15 mouse cellular contexts compared by ENCODE assay signal in genomic region chr7:79463376-79464077, GRCm38 (mm10). TPM values are rescaled to one million over a fixed set of nuclear protein-coding genes. Genes with fewer than 3 reads are reported as not detected.
A peak's percentile ranks its signal among the peaks of the same experiment; 100 is the strongest.
DNase-seq lines count a peak whose midpoint lies in the region; ATAC-seq lines count a peak whose summit lies in the region.
"Had no signal": no experiment of that assay in that cellular context is flagged by ENCODE, and none has a peak within 500 bp of the region (broad histone marks: within the 10 kb centered on the region; RNA-seq: fewer than 3 reads in every experiment).

No protein-coding gene starts in this region.

- ATAC-seq in heart, embryonic 13.5 days (ENCODE audit: extremely low read depth, insufficient number of reproducible peaks, low FRiP score, low TSS enrichment), result no peak
- no peak for ATAC-seq in lung, embryonic 15.5 days (ENCODE audit: borderline replicate concordance, extremely low read depth, low FRiP score, low TSS enrichment)
- no peak for ATAC-seq in intestine, embryonic 15.5 days
- no peak for ATAC-seq in neural tube, embryonic 15.5 days (ENCODE audit: low FRiP score)

- peak overlapping the region; percentile 93 for H3K4me2 ChIP-seq in heart, embryonic 13.5 days
- peak overlapping the region; percentile 93; the same call in 1 of the 2 replicates for H3K4me2 ChIP-seq in lung, embryonic 15.5 days
- H3K4me2 ChIP-seq in intestine, embryonic 15.5 days (replicated peaks), result peak overlapping the region; percentile 91; the same call in 1 of the 2 replicates
- H3K4me2 ChIP-seq in neural tube, embryonic 15.5 days, result peak overlapping the region; percentile 94

- H3K27ac ChIP-seq in heart, embryonic 13.5 days (replicated peaks), result no peak overlapping the region
- H3K27ac ChIP-seq in heart, embryonic 10.5 days, result no peak overlapping the region
- H3K27ac ChIP-seq in lung, embryonic 15.5 days, result no peak overlapping the region
- no peak overlapping the region for H3K27ac ChIP-seq in intestine, embryonic 15.5 days
- no peak overlapping the region for H3K27ac ChIP-seq in neural tube, embryonic 15.5 days (replicated peaks)
- H3K27ac ChIP-seq: embryonic facial prominence, embryonic 13.5 days; forebrain, embryonic 12.5 days; midbrain, embryonic 12.5 days had no signal

- peaks cover 53% of the 10 kb centered on the region for H3K36me3 ChIP-seq in heart, embryonic 13.5 days
- peaks cover 47% of the 10 kb centered on the region for H3K36me3 ChIP-seq in heart, embryonic 10.5 days
- H3K36me3 ChIP-seq in lung, embryonic 15.5 days, result peaks cover 45% of the 10 kb centered on the region
- H3K36me3 ChIP-seq in intestine, embryonic 15.5 days, result peaks cover 35% of the 10 kb centered on the region
- peaks cover 44% of the 10 kb centered on the region for H3K36me3 ChIP-seq in neural tube, embryonic 15.5 days

- H3K4me3 ChIP-seq in heart, embryonic 13.5 days, result 0 out of 2 replicates have a peak overlapping the region, but pooled peaks have one; percentile 84
- no peak overlapping the region for H3K4me3 ChIP-seq in heart, embryonic 10.5 days
- H3K4me3 ChIP-seq in lung, embryonic 15.5 days, result no peak overlapping the region
- no peak overlapping the region for H3K4me3 ChIP-seq in intestine, embryonic 15.5 days (replicated peaks)
- H3K4me3 ChIP-seq in neural tube, embryonic 15.5 days (replicated peaks), result 0 out of 2 replicates have a peak overlapping the region, but pooled peaks have one; percentile 0

- H3K9me3 ChIP-seq in heart, embryonic 13.5 days, result no peaks in the 10 kb centered on the region
- no peaks in the 10 kb centered on the region for H3K9me3 ChIP-seq in heart, embryonic 10.5 days
- H3K9me3 ChIP-seq in lung, embryonic 15.5 days, result no peaks in the 10 kb centered on the region
- H3K9me3 ChIP-seq in intestine, embryonic 15.5 days, result no peaks in the 10 kb centered on the region
- H3K9me3 ChIP-seq in neural tube, embryonic 15.5 days (replicated peaks), result no peaks in the 10 kb centered on the region
- H3K9me3 ChIP-seq: embryonic facial prominence, embryonic 13.5 days; forebrain, embryonic 12.5 days; midbrain, embryonic 12.5 days had no signal

- 59% methylated on average over 11 of the region's 11 CpGs for WGBS in heart, embryonic 13.5 days
- WGBS in heart, embryonic 10.5 days, result 58% methylated on average over 11 of the region's 11 CpGs
- WGBS in lung, embryonic 15.5 days, result 77% methylated on average over 11 of the region's 11 CpGs
- 77% methylated on average over 11 of the region's 11 CpGs for WGBS in intestine, embryonic 15.5 days
- WGBS in neural tube, embryonic 15.5 days, result 89% methylated on average over 11 of the region's 11 CpGs

- no peak for DNase-seq in heart, embryonic 10.5 days (ENCODE audit: low spot score)
- DNase-seq in lung, postnatal 25 days (ENCODE audit: low spot score), result no peak
- DNase-seq in gastrocnemius, postnatal 4 days (ENCODE audit: low spot score in 2 of 2), result no peak
- DNase-seq in spleen, postnatal 36 days (ENCODE audit: low spot score in 2 of 2), result no peak
- DNase-seq: B cell, adult 2 months; cerebellum, postnatal 10 days; kidney, adult 9 months; lung, postnatal 10 days had no signal

- H3K27me3 ChIP-seq in heart, embryonic 13.5 days (replicated peaks), result peaks cover 2% of the 10 kb centered on the region; the same call in 1 of the 2 replicates
- H3K27me3 ChIP-seq in heart, embryonic 10.5 days (ENCODE audit: insufficient read depth, poor library complexity, severe bottlenecking), result peaks cover 4% of the 10 kb centered on the region
- H3K27me3 ChIP-seq in lung, embryonic 15.5 days, result peaks cover 4% of the 10 kb centered on the region; the same call in 1 of the 2 replicates
- no peaks in the 10 kb centered on the region for H3K27me3 ChIP-seq in intestine, embryonic 15.5 days (replicated peaks)
- H3K27me3 ChIP-seq in neural tube, embryonic 15.5 days (replicated peaks), result no peaks in the 10 kb centered on the region

- peaks cover 34% of the 10 kb centered on the region for H3K4me1 ChIP-seq in heart, embryonic 13.5 days
- peaks cover 29% of the 10 kb centered on the region for H3K4me1 ChIP-seq in heart, embryonic 10.5 days
- peaks cover 34% of the 10 kb centered on the region for H3K4me1 ChIP-seq in lung, embryonic 15.5 days
- H3K4me1 ChIP-seq in intestine, embryonic 15.5 days (replicated peaks), result peaks cover 26% of the 10 kb centered on the region
- H3K4me1 ChIP-seq in neural tube, embryonic 15.5 days, result peaks cover 41% of the 10 kb centered on the region

- peak overlapping the region; percentile 94; the same call in 1 of the 2 replicates for H3K9ac ChIP-seq in heart, embryonic 13.5 days
- no peak overlapping the region for H3K9ac ChIP-seq in lung, embryonic 15.5 days
- peak overlapping the region; percentile 15; the same call in 1 of the 2 replicates for H3K9ac ChIP-seq in intestine, embryonic 15.5 days
- no peak overlapping the region for H3K9ac ChIP-seq in neural tube, embryonic 15.5 days (replicated peaks)

RNA-seq across cellular contexts. Expression of gene Polg, which starts 2.6 kb away (rescaled TPM):
- 24.4 and 27.1 TPM in 2 replicates for polyA plus RNA-seq in heart, embryonic 13.5 days (2015; fragmentation: Nextera tagmentation; extraction: Ambion mirVana)
- 33.2 and 43.3 TPM in 2 replicates for polyA plus RNA-seq in heart, embryonic 10.5 days (2016; fragmentation: Nextera tagmentation; extraction: Ambion mirVana)
- 44.6 and 47.2 TPM in 2 replicates for polyA plus RNA-seq in lung, embryonic 15.5 days (2015; fragmentation: Nextera tagmentation; extraction: Ambion mirVana)
- 34.7 and 39.9 TPM in 2 replicates for polyA plus RNA-seq in intestine, embryonic 15.5 days (2015; fragmentation: Nextera tagmentation; extraction: Ambion mirVana)
- polyA plus RNA-seq in neural tube, embryonic 15.5 days (2015; fragmentation: Nextera tagmentation; extraction: Ambion mirVana), result 24.2 and 25.0 TPM in 2 replicates
- 10 to 100 TPM; 50.5 to 54.1 TPM for total RNA-seq in gastrocnemius, postnatal 4 days (2021)

Comparison
In these comparisons a context has a peak if more than half of its experiments do, and no peak if none do; other contexts are left out.
1. H3K4me3 ChIP-seq: peak in heart, embryonic 13.5 days (single experiment) and neural tube, embryonic 15.5 days (single experiment); none in heart, embryonic 10.5 days (single experiment), lung, embryonic 15.5 days (single experiment) and intestine, embryonic 15.5 days (single experiment).
2. H3K9ac ChIP-seq: peak in heart, embryonic 13.5 days (single experiment) and intestine, embryonic 15.5 days (single experiment); none in lung, embryonic 15.5 days (single experiment) and neural tube, embryonic 15.5 days (single experiment).
3. Peak in every context shown above with its lines, with median percentiles within 50 percentile points of each other: H3K4me2 ChIP-seq.